Mouse (Mus musculus) stomach, postnatal 0 days (tissue): ENCODE results near the gene Ttyh2.

ENCODE experiments used
- CTCF ChIP-seq: IDR thresholded peaks from 2 replicates; pipeline ENCODE4 v1.5.1; 2016; ENCODE audit warnings: antibody characterized with exemption, low read depth, mild to moderate bottlenecking, moderate library complexity
- EP300 ChIP-seq: optimal IDR thresholded peaks from 2 replicates; pipeline ENCODE3; 2016; ENCODE audit warnings: antibody characterized with exemption

DNA sequence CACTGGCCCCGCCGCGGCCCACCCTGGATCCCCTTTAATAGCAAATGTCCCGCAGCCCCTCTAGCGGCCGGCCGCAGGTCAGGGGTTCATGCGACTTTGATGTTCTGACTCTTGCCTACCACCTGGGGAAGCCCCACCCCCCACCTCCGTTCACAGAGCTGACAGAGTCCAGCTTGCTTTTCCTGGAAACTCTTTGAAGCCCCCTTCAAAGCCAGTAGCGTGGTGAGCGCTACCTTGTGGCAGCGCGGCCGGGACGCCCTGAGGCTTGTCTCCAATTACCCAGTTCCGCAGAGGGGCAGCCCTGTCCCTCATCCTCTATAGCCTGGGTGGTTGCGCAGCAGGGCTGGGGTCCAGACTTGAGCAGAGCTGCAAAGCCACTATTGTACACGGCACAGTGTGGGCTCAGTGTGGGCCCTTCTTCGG, 35.5 kb upstream of the Ttyh2 start:
- TF ChIP-seq CTCF (no peak), EP300 (no peak)
